Mouse (Mus musculus) liver, embryonic 14.5 days (tissue): Measurements from ENCODE around the gene Nolc1. TPM values are rescaled to one million over a fixed set of nuclear protein-coding genes. Genes with fewer than 3 reads are reported as not detected.
A peak's percentile ranks its signal among the peaks of the same experiment; 100 is the strongest.
"Not testable (repeated sequence)": the region's sequence is repeated elsewhere in the genome, so short reads cannot be mapped to it uniquely, and the experiment has no call there.

Experiments used
- ATAC-seq: fragments of 200-750 bp; cut with Nextera tagmentation; 2 replicates; pipeline ENCODE4 v1.8.0; 2017; ENCODE audit warnings: moderate number of reproducible peaks, mild to moderate bottlenecking, moderate library complexity; ENCODE audit not compliant: insufficient read depth
- DNase-seq, 3 experiments: peaks; one replicate each; pipeline ENCODE4 v3.0.0-alpha.2; 2012 to 2013; ENCODE audit warnings: low read depth in 3 of 3, low spot score in 3 of 3
- H3K27ac ChIP-seq: fragments of 300-500 bp; sonication (generic); 2 replicates; pipeline ENCODE4 v1.5.1; 2014; ENCODE audit warnings: moderate library complexity, mild to moderate bottlenecking, control low read depth, inconsistent platforms
- H3K27me3 ChIP-seq: fragments of 300-500 bp; sonication (generic); 2 replicates; pipeline ENCODE4 v1.6.1; 2014; ENCODE audit warnings: mild to moderate bottlenecking, low read length, moderate library complexity; ENCODE audit not compliant: control insufficient read depth, insufficient read depth
- H3K36me3 ChIP-seq: fragments of 300-500 bp; sonication (generic); replicated peaks from 2 replicates; pipeline ENCODE4 v1.6.1; 2014; ENCODE audit warnings: low read depth; ENCODE audit not compliant: control insufficient read depth, insufficient read depth
- H3K4me1 ChIP-seq, 2 experiments: fragments of 200-500 bp in 1 of 2; fragments of 300-500 bp in 1 of 2; sonication (generic) in 1 of 2; replicated peaks; 2 replicates each; pipeline ENCODE4 v1.6.1; 2012 to 2014; ENCODE audit warnings: antibody characterized with exemption in 1 of 2, inconsistent platforms in 1 of 2, low read length in 1 of 2; ENCODE audit not compliant: control insufficient read depth in 2 of 2, insufficient read depth in 2 of 2
- H3K4me2 ChIP-seq: fragments of 300-500 bp; sonication (generic); 2 replicates; pipeline ENCODE4 v1.6.1; 2014; ENCODE audit warnings: low read depth, mild to moderate bottlenecking, control low read depth, moderate library complexity
- H3K4me3 ChIP-seq, 2 experiments: fragments of 200-500 bp in 1 of 2; fragments of 300-500 bp in 1 of 2; sonication (generic) in 1 of 2; 2 replicates each; pipeline ENCODE4 v1.5.1; 2012 to 2014; ENCODE audit warnings: low read depth in 2 of 2, low read length in 2 of 2, mild to moderate bottlenecking in 2 of 2, control low read depth in 1 of 2, inconsistent platforms in 1 of 2, moderate library complexity in 1 of 2; ENCODE audit not compliant: insufficient read depth in 1 of 2
- H3K9ac ChIP-seq: fragments of 300-500 bp; sonication (generic); replicated peaks from 2 replicates; pipeline ENCODE4 v1.6.1; 2014; ENCODE audit warnings: mild to moderate bottlenecking, control low read depth, moderate library complexity
- H3K9me3 ChIP-seq: fragments of 300-500 bp; sonication (generic); 2 replicates; pipeline ENCODE4 v1.6.1; 2016; ENCODE audit warnings: low read length, mixed read lengths; ENCODE audit not compliant: control insufficient read depth
- CTCF ChIP-seq: IDR thresholded peaks from 2 replicates; pipeline ENCODE4 v1.5.1; 2016; ENCODE audit warnings: antibody characterized with exemption, low read depth, control low read depth
- EP300 ChIP-seq: IDR thresholded peaks from 2 replicates; pipeline ENCODE4 v1.6.1; 2016; ENCODE audit warnings: antibody characterized with exemption, low read depth
- WGBS: fragments of 180-500 bp; shearing (Covaris S2); extraction: QIAGEN DNeasy Blood & Tissue Kit; methylation state at CpG from one replicate; pipeline ENCODE4 v1.1.7; 2014; ENCODE audit not compliant: insufficient replicate concordance; 5-methylcytosine and 5-hydroxymethylcytosine counted together
- polyA plus RNA-seq, 2 experiments: library from polyadenylated mRNA; depleted of rRNA in 1 of 2; stranded (reverse) in 1 of 2; unstranded in 1 of 2; fragments of >200 nt; fragmentation: Nextera tagmentation in 1 of 2; extraction: Ambion mirVana in 1 of 2; gene quantifications; 2 replicates each; pipeline versions ENCODE4 v1.2.1 to v1.2.3; 2012 to 2014

The Nolc1 gene
- polyA plus RNA-seq, 2 experiments, result 55.0 to 63.9 TPM

DNA sequence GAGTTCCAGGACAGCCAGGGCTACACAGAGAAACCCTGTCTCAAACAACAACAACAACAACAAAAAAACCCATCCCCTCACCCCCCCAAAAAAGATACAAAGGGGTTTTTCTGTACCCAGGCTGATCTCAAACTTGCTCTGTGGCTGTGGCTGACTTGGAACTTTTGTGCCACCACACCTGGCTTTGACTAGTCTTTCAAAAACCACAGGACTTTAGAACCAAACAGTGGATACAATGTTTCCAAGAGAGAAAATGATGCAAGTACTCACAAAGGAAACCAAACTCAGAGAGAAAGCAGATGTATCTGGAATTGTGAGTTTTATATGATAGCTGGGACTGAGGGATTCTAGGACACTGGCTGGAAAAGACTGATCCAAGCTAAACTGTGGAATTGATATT, 49.0 kb downstream of the Nolc1 start:
- TF ChIP-seq EP300 (no peak), CTCF (no peak)
- ATAC-seq (no peak), DNase-seq (no peak)
- H3K4me1 ChIP-seq, result no peaks in the 10 kb centered on the region
- H3K36me3 ChIP-seq, result no peaks in the 10 kb centered on the region
- H3K27me3 ChIP-seq, result no peaks in the 10 kb centered on the region; the same call in 1 of the 2 replicates
- H3K4me3 ChIP-seq, result no peak overlapping the region
- H3K9ac ChIP-seq, result no peak overlapping the region
- no peak overlapping the region for H3K27ac ChIP-seq
- H3K4me2 ChIP-seq, result no peak overlapping the region
- no peaks in the 10 kb centered on the region for H3K9me3 ChIP-seq

DNA sequence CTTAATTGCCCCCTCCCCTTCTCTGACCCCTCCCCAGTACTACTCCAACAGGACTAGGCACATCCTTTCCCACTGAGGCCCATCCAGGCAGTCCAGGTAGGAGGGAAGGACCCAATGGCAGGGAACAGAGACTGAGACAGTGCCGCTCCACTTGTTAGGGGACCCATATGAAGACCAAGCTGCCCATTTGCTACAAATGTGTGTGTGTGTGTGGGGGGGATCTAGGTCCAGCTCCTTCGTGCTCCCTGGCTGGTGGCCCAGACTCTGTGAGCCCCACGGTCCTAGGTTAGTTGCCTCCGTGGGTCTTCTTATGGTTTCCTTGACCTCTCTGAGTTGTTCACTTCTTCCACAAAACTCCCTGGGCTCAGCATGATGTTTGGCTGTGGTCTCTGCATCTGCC, 50.6 kb downstream of the Nolc1 start:
- DNase-seq, result no peak
- no peak overlapping the region for H3K4me2 ChIP-seq
- no peaks in the 10 kb centered on the region for H3K4me1 ChIP-seq
- H3K27ac ChIP-seq, result no peak overlapping the region
- TF ChIP-seq CTCF (no peak), EP300 (no peak)
- H3K27me3 ChIP-seq, result peaks cover 12% of the 10 kb centered on the region
- no peaks in the 10 kb centered on the region for H3K36me3 ChIP-seq
- ATAC-seq, result no peak
- no peak overlapping the region for H3K4me3 ChIP-seq
- H3K9me3 ChIP-seq, result no peaks in the 10 kb centered on the region
- no peak overlapping the region for H3K9ac ChIP-seq
- 70% methylated on average over 4 of the region's 4 CpGs for WGBS

DNA sequence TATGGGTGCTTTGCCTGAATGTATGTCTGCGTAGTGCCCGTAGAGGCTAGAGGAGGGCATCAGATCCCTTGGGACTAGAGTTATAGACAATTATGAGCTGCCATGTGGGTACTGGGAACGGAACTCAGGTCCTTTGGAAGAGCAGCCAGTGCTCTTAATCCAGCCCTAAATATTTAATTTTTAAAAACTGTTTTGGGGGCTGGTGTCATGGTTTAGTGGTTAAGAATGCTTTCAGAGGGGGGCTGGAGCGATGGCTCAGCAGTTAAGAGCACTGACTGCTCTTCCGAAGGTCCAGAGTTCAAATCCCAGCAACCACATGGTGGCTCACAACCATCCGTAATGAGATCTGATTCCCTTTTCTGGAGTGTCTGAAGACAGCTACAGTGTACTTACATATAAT, 54.1 kb downstream of the Nolc1 start:
- not testable (repeated sequence) for H3K9ac ChIP-seq, H3K27ac ChIP-seq, H3K4me1 ChIP-seq, DNase-seq, H3K36me3 ChIP-seq, H3K9me3 ChIP-seq, H3K4me2 ChIP-seq, H3K4me3 ChIP-seq, ATAC-seq
- 61% methylated on average over 6 of the region's 6 CpGs for WGBS
- peaks cover 44% of the 10 kb centered on the region for H3K27me3 ChIP-seq

DNA sequence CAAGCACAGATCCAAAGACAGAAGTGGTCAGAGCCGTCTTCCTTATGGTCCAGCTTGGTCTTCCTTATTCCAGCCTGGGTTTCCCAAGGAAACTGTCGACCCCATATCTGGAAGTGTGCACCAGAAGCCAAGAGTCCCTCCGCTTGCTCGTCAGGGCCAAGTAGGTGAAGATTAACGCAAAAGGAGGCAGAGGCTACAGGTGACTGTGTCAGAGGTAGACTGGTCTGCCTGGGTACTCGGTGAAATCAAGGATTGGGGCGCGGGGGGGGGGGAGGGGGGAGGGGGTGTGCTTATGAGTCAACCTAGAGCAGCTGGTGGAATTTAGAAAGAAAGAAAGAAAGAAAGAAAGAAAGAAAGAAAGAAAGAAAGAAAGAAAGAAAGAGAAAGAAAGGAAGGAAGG, 55.6 kb downstream of the Nolc1 start:
- Histone ChIP-seq H3K27me3 (peaks cover 60% of the 10 kb centered on the region), H3K27ac (no peak overlapping the region), H3K4me1 (peaks cover 0 to 5% of the 10 kb centered on the region in 2 experiments; a peak in 2 of 4 replicates), H3K36me3 (no peaks in the 10 kb centered on the region), H3K9me3 (no peaks in the 10 kb centered on the region), H3K4me2 (peak overlapping the region; percentile 51; the same call in 1 of the 2 replicates), H3K9ac (no peak overlapping the region), H3K4me3 (no peak overlapping the region)
- DNase-seq, result no peak
- ATAC-seq, result no peak
- 10% methylated on average over 8 of the region's 8 CpGs for WGBS
- no peak for TF ChIP-seq EP300
- no peak for TF ChIP-seq CTCF

DNA sequence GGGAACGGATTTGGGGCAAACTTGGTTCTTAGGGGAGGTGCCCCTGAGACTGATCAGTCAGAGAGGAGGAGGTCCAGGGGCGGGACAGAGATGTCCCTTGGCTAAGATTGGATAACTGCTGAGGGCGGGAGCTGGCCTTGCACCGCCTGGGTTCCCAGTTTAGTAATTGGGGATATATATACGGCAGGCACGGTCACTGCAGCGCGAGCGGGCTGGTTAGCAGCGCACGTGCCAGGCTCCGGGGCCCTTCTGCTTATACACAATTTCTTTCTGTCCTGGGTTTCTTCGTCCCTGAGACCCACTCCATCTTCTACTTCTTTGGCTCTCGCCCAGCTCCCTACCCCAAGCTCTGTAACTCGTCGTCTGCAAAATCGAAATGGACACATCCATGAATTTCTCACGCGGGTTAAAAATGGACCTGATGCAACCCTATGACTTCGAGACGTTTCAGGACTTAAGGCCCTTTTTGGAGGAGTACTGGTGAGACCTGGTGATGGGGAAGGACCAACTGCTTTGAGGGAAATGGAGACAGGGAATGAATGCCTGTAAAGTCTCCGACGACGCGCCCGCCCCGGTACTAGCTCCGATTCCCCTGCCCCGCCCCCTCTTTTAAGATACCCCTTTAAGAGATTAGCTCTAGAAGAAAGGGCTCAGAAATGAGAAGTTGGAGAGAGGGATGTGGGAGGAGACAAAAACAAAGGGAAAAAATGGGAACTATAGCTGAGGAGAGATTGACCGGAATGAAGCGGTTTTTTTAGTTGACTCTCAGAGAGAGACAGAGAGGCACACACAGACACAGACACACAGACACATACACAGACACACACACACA, 56.2 kb downstream of the Nolc1 start, which contains the start of gene Elovl3:
Gene Elovl3, plus strand, starts transcription at position 204 of the 832 bp plus-strand sequence.
- ATAC-seq (peak; percentile 58), DNase-seq (peak in 1 of 3 experiments; percentile 35)
- Histone ChIP-seq H3K36me3 (no peaks in the 10 kb centered on the region), H3K9me3 (no peaks in the 10 kb centered on the region), H3K4me3 (peak within 1 kb of the TSS in 1 of 2 experiments; percentile 11; a peak in 1 of 4 replicates), H3K4me2 (peak within 1 kb of the TSS; percentile 51), H3K27ac (no peak within 1 kb of the TSS), H3K9ac (no peak within 1 kb of the TSS), H3K4me1 (peaks cover 0 to 5% of the 10 kb centered on the region in 2 experiments; a peak in 3 of 4 replicates), H3K27me3 (peaks cover 66% of the 10 kb centered on the region)
- 2% methylated on average over 31 of the region's 31 CpGs for WGBS
- TF ChIP-seq CTCF (no peak), EP300 (no peak)
